Mouse (Mus musculus) stomach, postnatal 0 days (tissue): Measurements from ENCODE around the gene Tmem45a. TPM values are rescaled to one million over a fixed set of nuclear protein-coding genes. Genes with fewer than 3 reads are reported as not detected.

Source experiments
- ATAC-seq: fragments of 200-750 bp; cut with Nextera tagmentation; 2 replicates; pipeline ENCODE4 v1.8.0; 2017; ENCODE audit not compliant: low FRiP score, low TSS enrichment
- DNase-seq: peaks from one replicate; pipeline ENCODE4 v3.0.0-alpha.2; 2016; ENCODE audit warnings: low spot score
- H3K27ac ChIP-seq: fragments of 300-500 bp; sonication (generic); replicated peaks from 2 replicates; pipeline ENCODE4 v1.5.1; 2014; ENCODE audit warnings: mild to moderate bottlenecking, control low read depth
- H3K27me3 ChIP-seq: fragments of 300-500 bp; sonication (generic); 2 replicates; pipeline ENCODE4 v1.6.1; 2014; ENCODE audit warnings: low read length; ENCODE audit not compliant: control insufficient read depth, insufficient read depth
- H3K36me3 ChIP-seq: fragments of 300-500 bp; sonication (generic); 2 replicates; pipeline ENCODE4 v1.6.1; 2014; ENCODE audit warnings: low read length, mixed read lengths; ENCODE audit not compliant: control insufficient read depth, insufficient read depth
- H3K4me1 ChIP-seq: fragments of 300-500 bp; sonication (generic); replicated peaks from 2 replicates; pipeline ENCODE4 v1.6.1; 2014; ENCODE audit warnings: antibody characterized with exemption; ENCODE audit not compliant: control insufficient read depth, insufficient read depth
- H3K4me2 ChIP-seq: fragments of 300-500 bp; sonication (generic); replicated peaks from 2 replicates; pipeline ENCODE4 v1.6.1; 2014; ENCODE audit warnings: low read depth, mild to moderate bottlenecking, control low read depth, moderate library complexity
- H3K4me3 ChIP-seq: fragments of 300-500 bp; sonication (generic); 2 replicates; pipeline ENCODE4 v1.5.1; 2014; ENCODE audit warnings: low read depth, low read length, control low read depth
- H3K9ac ChIP-seq: fragments of 300-500 bp; sonication (generic); 2 replicates; pipeline ENCODE4 v1.6.1; 2014; ENCODE audit warnings: mild to moderate bottlenecking, low read length, control low read depth, mixed read lengths
- H3K9me3 ChIP-seq: fragments of 300-500 bp; sonication (generic); 2 replicates; pipeline ENCODE4 v1.6.1; 2016; ENCODE audit warnings: low read length; ENCODE audit not compliant: control insufficient read depth
- CTCF ChIP-seq: IDR thresholded peaks from 2 replicates; pipeline ENCODE4 v1.5.1; 2016; ENCODE audit warnings: antibody characterized with exemption, low read depth, mild to moderate bottlenecking, moderate library complexity
- EP300 ChIP-seq: optimal IDR thresholded peaks from 2 replicates; pipeline ENCODE3; 2016; ENCODE audit warnings: antibody characterized with exemption
- WGBS: fragments of 180-500 bp; shearing (Covaris S2); extraction: QIAGEN DNeasy Blood & Tissue Kit; methylation state at CpG from one replicate; pipeline ENCODE4 v1.1.7; 2014; 5-methylcytosine and 5-hydroxymethylcytosine counted together
- polyA plus RNA-seq: library from polyadenylated mRNA; unstranded; fragments of >200 nt; fragmentation: Nextera tagmentation; extraction: Ambion mirVana; gene quantifications from 2 replicates; pipeline ENCODE4 v1.2.1, GENCODE M21; 2015

The Tmem45a gene
- polyA plus RNA-seq, 1 experiment from 2014 or later = 53.3 TPM

- H3K4me1 ChIP-seq = no peaks in the 10 kb centered on the region
- H3K27ac ChIP-seq = no peak overlapping the region
- ATAC-seq (no peak), DNase-seq (no peak)
- no peaks in the 10 kb centered on the region for H3K27me3 ChIP-seq
- TF ChIP-seq CTCF (no peak), EP300 (no peak)
- no peak overlapping the region for H3K9ac ChIP-seq
- no peak overlapping the region for H3K4me3 ChIP-seq
- H3K9me3 ChIP-seq = no peaks in the 10 kb centered on the region
- H3K36me3 ChIP-seq = no peaks in the 10 kb centered on the region
- 54% methylated on average over 4 of the region's 4 CpGs for WGBS
- no peak overlapping the region for H3K4me2 ChIP-seq
Observed at GRCm38 (mm10) chr16:56867591-56867990, 18.4 kb downstream of the Tmem45a start.

GRCm38 (mm10) chr16:56852841-56853587 lies 33.0 kb downstream of the Tmem45a start:
- no peak for ATAC-seq
- no peak overlapping the region for H3K4me2 ChIP-seq
- no peak for TF ChIP-seq CTCF

GRCm38 (mm10) chr16:56842988-56843387 lies 43.0 kb downstream of the Tmem45a start:
- H3K9ac ChIP-seq = no peak overlapping the region
- WGBS = 72% methylated on average over 5 of the region's 5 CpGs
- no peaks in the 10 kb centered on the region for H3K9me3 ChIP-seq
- no peaks in the 10 kb centered on the region for H3K4me1 ChIP-seq
- H3K4me2 ChIP-seq = no peak overlapping the region
- H3K4me3 ChIP-seq = no peak overlapping the region
- TF ChIP-seq CTCF (no peak), EP300 (no peak)
- H3K36me3 ChIP-seq = no peaks in the 10 kb centered on the region
- H3K27ac ChIP-seq = no peak overlapping the region
- ATAC-seq (no peak), DNase-seq (no peak)
- no peaks in the 10 kb centered on the region for H3K27me3 ChIP-seq

More at GRCm38 (mm10) chr16:56852841-56853587, 33.0 kb downstream of the Tmem45a start:
- DNase-seq = no peak
- WGBS = 32% methylated on average over 10 of the region's 10 CpGs
- Histone ChIP-seq H3K27me3 (no peaks in the 10 kb centered on the region), H3K4me1 (no peaks in the 10 kb centered on the region), H3K36me3 (no peaks in the 10 kb centered on the region), H3K27ac (peak overlapping the region; percentile 36; the same call in 1 of the 2 replicates), H3K4me3 (no peak overlapping the region), H3K9ac (no peak overlapping the region), H3K9me3 (no peaks in the 10 kb centered on the region)

- H3K4me3 ChIP-seq = no peak overlapping the region
- H3K4me1 ChIP-seq = no peaks in the 10 kb centered on the region
- H3K9me3 ChIP-seq = no peaks in the 10 kb centered on the region
- ATAC-seq = no peak
- DNase-seq = no peak
- no peak overlapping the region for H3K9ac ChIP-seq
- TF ChIP-seq CTCF = no peak
- no peak for TF ChIP-seq EP300
- H3K4me2 ChIP-seq = no peak overlapping the region
- H3K27ac ChIP-seq = no peak overlapping the region
- H3K27me3 ChIP-seq = no peaks in the 10 kb centered on the region
- 70% methylated on average over 1 of the region's 1 CpGs for WGBS
- no peaks in the 10 kb centered on the region for H3K36me3 ChIP-seq
Observed at GRCm38 (mm10) chr16:56833312-56833711, 52.7 kb downstream of the Tmem45a start.

GRCm38 (mm10) chr16:56831986-56832385 lies 54.0 kb downstream of the Tmem45a start:
- no peaks in the 10 kb centered on the region for H3K36me3 ChIP-seq
- no peaks in the 10 kb centered on the region for H3K4me1 ChIP-seq
- H3K27ac ChIP-seq = no peak overlapping the region; the same call in 1 of the 2 replicates
- WGBS = 75% methylated on average over 2 of the region's 2 CpGs
- TF ChIP-seq CTCF (no peak), EP300 (no peak)
- no peak overlapping the region for H3K4me3 ChIP-seq
- no peaks in the 10 kb centered on the region for H3K27me3 ChIP-seq
- ATAC-seq = no peak
- H3K4me2 ChIP-seq = no peak overlapping the region
- H3K9ac ChIP-seq = no peak overlapping the region
- H3K9me3 ChIP-seq = no peaks in the 10 kb centered on the region
- no peak for DNase-seq

GRCm38 (mm10) chr16:56801370-56802109 lies 84.4 kb downstream of the Tmem45a start:
- Histone ChIP-seq H3K9ac (no peak overlapping the region), H3K4me2 (no peak overlapping the region), H3K9me3 (no peaks in the 10 kb centered on the region), H3K4me1 (no peaks in the 10 kb centered on the region), H3K27me3 (no peaks in the 10 kb centered on the region), H3K36me3 (no peaks in the 10 kb centered on the region), H3K27ac (no peak overlapping the region), H3K4me3 (no peak overlapping the region)
- WGBS = 49% methylated on average over 6 of the region's 6 CpGs
- no peak for TF ChIP-seq EP300
- no peak for TF ChIP-seq CTCF
- ATAC-seq (no peak), DNase-seq (no peak)
